Mouse (Mus musculus): Measurements from ENCODE around the gene Ano10. TPM values are rescaled to one million over a fixed set of nuclear protein-coding genes. Genes with fewer than 3 reads are reported as not detected.

Gene Ano10
- total RNA-seq, 1 experiment from 2014 or later: 18.2 TPM

- no peak for ATAC-seq (replicated peaks in 1 of 2; ENCODE audit: insufficient read depth in 1 of 2, low FRiP score in 2 of 2, low TSS enrichment in 1 of 2, low read depth in 1 of 2, poor library complexity in 2 of 2, severe bottlenecking in 2 of 2)
Observed at GRCm38 (mm10) chr9:122157079-122157441, 137.2 kb downstream of the Ano10 start.

GRCm38 (mm10) chr9:122156389-122157078 is 137.7 kb downstream of the Ano10 start:
- no peak for ATAC-seq (replicated peaks in 1 of 2; ENCODE audit: insufficient read depth in 1 of 2, low FRiP score in 2 of 2, low TSS enrichment in 1 of 2, low read depth in 1 of 2, poor library complexity in 2 of 2, severe bottlenecking in 2 of 2)

- ATAC-seq (replicated peaks in 1 of 2; ENCODE audit: insufficient read depth in 1 of 2, low FRiP score in 2 of 2, low TSS enrichment in 1 of 2, low read depth in 1 of 2, poor library complexity in 2 of 2, severe bottlenecking in 2 of 2): no peak
Observed at GRCm38 (mm10) chr9:122155193-122155592, 139.0 kb downstream of the Ano10 start.

GRCm38 (mm10) chr9:122153436-122153835 is 140.8 kb downstream of the Ano10 start:
- no peak for ATAC-seq (replicated peaks in 1 of 2; ENCODE audit: insufficient read depth in 1 of 2, low FRiP score in 2 of 2, low TSS enrichment in 1 of 2, low read depth in 1 of 2, poor library complexity in 2 of 2, severe bottlenecking in 2 of 2)

GRCm38 (mm10) chr9:122152501-122152900 is 141.7 kb downstream of the Ano10 start:
- no peak for ATAC-seq (replicated peaks in 1 of 2; ENCODE audit: insufficient read depth in 1 of 2, low FRiP score in 2 of 2, low TSS enrichment in 1 of 2, low read depth in 1 of 2, poor library complexity in 2 of 2, severe bottlenecking in 2 of 2)

GRCm38 (mm10) chr9:122152063-122152462 is 142.2 kb downstream of the Ano10 start:
- no peak for ATAC-seq (replicated peaks in 1 of 2; ENCODE audit: insufficient read depth in 1 of 2, low FRiP score in 2 of 2, low TSS enrichment in 1 of 2, low read depth in 1 of 2, poor library complexity in 2 of 2, severe bottlenecking in 2 of 2)

GRCm38 (mm10) chr9:122149997-122150826 is 144.0 kb downstream of the Ano10 start:
- 0 out of 4 replicates have a peak, but pooled peaks of 1 of the 2 experiments have one; percentile 32 for ATAC-seq (replicated peaks in 1 of 2; ENCODE audit: insufficient read depth in 1 of 2, low FRiP score in 2 of 2, low TSS enrichment in 1 of 2, low read depth in 1 of 2, poor library complexity in 2 of 2, severe bottlenecking in 2 of 2)

GRCm38 (mm10) chr9:122148356-122148755 is 145.9 kb downstream of the Ano10 start:
- no peak for ATAC-seq (replicated peaks in 1 of 2; ENCODE audit: insufficient read depth in 1 of 2, low FRiP score in 2 of 2, low TSS enrichment in 1 of 2, low read depth in 1 of 2, poor library complexity in 2 of 2, severe bottlenecking in 2 of 2)

GRCm38 (mm10) chr9:122146124-122146870 is 147.9 kb downstream of the Ano10 start:
- ATAC-seq (replicated peaks in 1 of 2; ENCODE audit: insufficient read depth in 1 of 2, low FRiP score in 2 of 2, low TSS enrichment in 1 of 2, low read depth in 1 of 2, poor library complexity in 2 of 2, severe bottlenecking in 2 of 2): no peak

- no peak for ATAC-seq (replicated peaks in 1 of 2; ENCODE audit: insufficient read depth in 1 of 2, low FRiP score in 2 of 2, low TSS enrichment in 1 of 2, low read depth in 1 of 2, poor library complexity in 2 of 2, severe bottlenecking in 2 of 2)
Observed at GRCm38 (mm10) chr9:122145677-122146076, 148.5 kb downstream of the Ano10 start.

- no peak for ATAC-seq (replicated peaks in 1 of 2; ENCODE audit: insufficient read depth in 1 of 2, low FRiP score in 2 of 2, low TSS enrichment in 1 of 2, low read depth in 1 of 2, poor library complexity in 2 of 2, severe bottlenecking in 2 of 2)
Observed at GRCm38 (mm10) chr9:122144776-122145175, 149.4 kb downstream of the Ano10 start.

- no peak for ATAC-seq (replicated peaks in 1 of 2; ENCODE audit: insufficient read depth in 1 of 2, low FRiP score in 2 of 2, low TSS enrichment in 1 of 2, low read depth in 1 of 2, poor library complexity in 2 of 2, severe bottlenecking in 2 of 2)
Observed at GRCm38 (mm10) chr9:122143219-122143618, 151.0 kb downstream of the Ano10 start.

- no peak for ATAC-seq (replicated peaks in 1 of 2; ENCODE audit: insufficient read depth in 1 of 2, low FRiP score in 2 of 2, low TSS enrichment in 1 of 2, low read depth in 1 of 2, poor library complexity in 2 of 2, severe bottlenecking in 2 of 2)
Observed at GRCm38 (mm10) chr9:122139236-122139635, 155.0 kb downstream of the Ano10 start.

GRCm38 (mm10) chr9:122138371-122139029 is 155.7 kb downstream of the Ano10 start:
- peak in 1 of 2 experiments; percentile 63; a peak in 1 of 4 replicates for ATAC-seq (replicated peaks in 1 of 2; ENCODE audit: insufficient read depth in 1 of 2, low FRiP score in 2 of 2, low TSS enrichment in 1 of 2, low read depth in 1 of 2, poor library complexity in 2 of 2, severe bottlenecking in 2 of 2)

GRCm38 (mm10) chr9:122137960-122138359 is 156.3 kb downstream of the Ano10 start:
- no peak for ATAC-seq (replicated peaks in 1 of 2; ENCODE audit: insufficient read depth in 1 of 2, low FRiP score in 2 of 2, low TSS enrichment in 1 of 2, low read depth in 1 of 2, poor library complexity in 2 of 2, severe bottlenecking in 2 of 2)

- no peak for ATAC-seq (replicated peaks in 1 of 2; ENCODE audit: insufficient read depth in 1 of 2, low FRiP score in 2 of 2, low TSS enrichment in 1 of 2, low read depth in 1 of 2, poor library complexity in 2 of 2, severe bottlenecking in 2 of 2)
Observed at GRCm38 (mm10) chr9:122135885-122136170, 158.4 kb downstream of the Ano10 start.

GRCm38 (mm10) chr9:122135095-122135884 is 158.9 kb downstream of the Ano10 start:
- ATAC-seq (replicated peaks in 1 of 2; ENCODE audit: insufficient read depth in 1 of 2, low FRiP score in 2 of 2, low TSS enrichment in 1 of 2, low read depth in 1 of 2, poor library complexity in 2 of 2, severe bottlenecking in 2 of 2): no peak; a peak in 1 of 4 replicates
